Mouse (Mus musculus) neural tube, embryonic 11.5 days (tissue): ENCODE measurements around the gene Dusp15. TPM values are rescaled to one million over a fixed set of nuclear protein-coding genes. Genes with fewer than 3 reads are reported as not detected.

Experiments used
- ATAC-seq: fragments of 200-750 bp; cut with Nextera tagmentation; 2 replicates; pipeline ENCODE4 v1.8.0; 2017; ENCODE audit warnings: moderate number of reproducible peaks, mild to moderate bottlenecking, moderate TSS enrichment, moderate library complexity; ENCODE audit not compliant: insufficient read depth, low FRiP score, low TSS enrichment
- DNase-seq: peaks from one replicate; pipeline ENCODE4 v3.0.0-alpha.2; 2015; ENCODE audit warnings: low spot score
- H3K27ac ChIP-seq: fragments of 300-500 bp; sonication (generic); 2 replicates; pipeline ENCODE4 v1.5.1; 2014; ENCODE audit warnings: low read depth, mild to moderate bottlenecking, low read length
- H3K27me3 ChIP-seq: fragments of 300-500 bp; sonication (generic); 2 replicates; pipeline ENCODE4 v1.6.1; 2014; ENCODE audit warnings: mild to moderate bottlenecking, low read length, mixed read lengths; ENCODE audit not compliant: control insufficient read depth, insufficient read depth
- H3K36me3 ChIP-seq: fragments of 300-500 bp; sonication (generic); 2 replicates; pipeline ENCODE4 v1.6.1; 2014; ENCODE audit warnings: mild to moderate bottlenecking, low read length, moderate library complexity, mixed read lengths; ENCODE audit not compliant: control insufficient read depth, insufficient read depth
- H3K4me1 ChIP-seq: fragments of 300-500 bp; sonication (generic); 2 replicates; pipeline ENCODE4 v1.6.1; 2014; ENCODE audit warnings: low read length, mixed read lengths; ENCODE audit not compliant: control insufficient read depth, insufficient read depth
- H3K4me2 ChIP-seq: fragments of 300-500 bp; sonication (generic); 2 replicates; pipeline ENCODE4 v1.6.1; 2014; ENCODE audit warnings: low read depth, mild to moderate bottlenecking, moderate library complexity
- H3K4me3 ChIP-seq: fragments of 300-500 bp; sonication (generic); 2 replicates; pipeline ENCODE4 v1.5.1; 2014; ENCODE audit warnings: low read depth, low read length
- H3K9ac ChIP-seq: fragments of 300-500 bp; sonication (generic); 2 replicates; pipeline ENCODE4 v1.6.1; 2014; ENCODE audit warnings: mild to moderate bottlenecking, low read length
- H3K9me3 ChIP-seq: fragments of 300-500 bp; sonication (generic); 2 replicates; pipeline ENCODE4 v1.6.1; 2016; ENCODE audit warnings: low read length; ENCODE audit not compliant: control insufficient read depth
- WGBS: fragments of 180-500 bp; shearing (Covaris S2); extraction: QIAGEN DNeasy Blood & Tissue Kit; methylation state at CpG from one replicate; pipeline ENCODE4 v1.1.7; 2014; 5-methylcytosine and 5-hydroxymethylcytosine counted together
- polyA plus RNA-seq: library from polyadenylated mRNA; unstranded; fragments of >200 nt; fragmentation: Nextera tagmentation; extraction: Ambion mirVana; gene quantifications from 2 replicates; pipeline ENCODE4 v1.2.1, GENCODE M21; 2014

Dusp15 gene
- polyA plus RNA-seq, 1 experiment from 2014 or later, result 1.4 TPM

GRCm38 (mm10) chr2:152926896-152927295 lies 24.6 kb downstream of the Dusp15 start:
- ATAC-seq (no peak), DNase-seq (no peak)
- Histone ChIP-seq H3K4me1 (no peaks in the 10 kb centered on the region), H3K4me2 (no peak overlapping the region), H3K9ac (no peak overlapping the region), H3K27ac (no peak overlapping the region), H3K9me3 (no peaks in the 10 kb centered on the region), H3K36me3 (no peaks in the 10 kb centered on the region), H3K27me3 (no peaks in the 10 kb centered on the region), H3K4me3 (no peak overlapping the region)
- WGBS, result 69% methylated on average over 9 of the region's 9 CpGs

GRCm38 (mm10) chr2:152925189-152925872 lies 26.2 kb downstream of the Dusp15 start:
- 65% methylated on average over 11 of the region's 11 CpGs for WGBS
- ATAC-seq, result no peak

GRCm38 (mm10) chr2:152924543-152924942 lies 27.0 kb downstream of the Dusp15 start:
- WGBS, result 87% methylated on average over 5 of the region's 5 CpGs
- H3K27ac ChIP-seq, result no peak overlapping the region
- H3K9me3 ChIP-seq, result no peaks in the 10 kb centered on the region
- no peak overlapping the region for H3K9ac ChIP-seq
- ATAC-seq (no peak), DNase-seq (no peak)
- no peak overlapping the region for H3K4me2 ChIP-seq
- no peak overlapping the region for H3K4me3 ChIP-seq
- H3K36me3 ChIP-seq, result no peaks in the 10 kb centered on the region
- H3K27me3 ChIP-seq, result no peaks in the 10 kb centered on the region
- no peaks in the 10 kb centered on the region for H3K4me1 ChIP-seq

More at GRCm38 (mm10) chr2:152925189-152925872, 26.2 kb downstream of the Dusp15 start:
- no peak overlapping the region for H3K4me2 ChIP-seq
- no peaks in the 10 kb centered on the region for H3K27me3 ChIP-seq
- H3K9ac ChIP-seq, result no peak overlapping the region
- no peaks in the 10 kb centered on the region for H3K9me3 ChIP-seq
- no peak overlapping the region for H3K4me3 ChIP-seq
- DNase-seq, result peak; percentile 55
- H3K36me3 ChIP-seq, result no peaks in the 10 kb centered on the region
- H3K27ac ChIP-seq, result peak overlapping the region; percentile 54
- no peaks in the 10 kb centered on the region for H3K4me1 ChIP-seq

- Histone ChIP-seq H3K36me3 (no peaks in the 10 kb centered on the region), H3K4me1 (no peaks in the 10 kb centered on the region), H3K4me3 (no peak overlapping the region), H3K27ac (no peak overlapping the region), H3K27me3 (no peaks in the 10 kb centered on the region), H3K9me3 (no peaks in the 10 kb centered on the region), H3K4me2 (no peak overlapping the region), H3K9ac (no peak overlapping the region)
- ATAC-seq (no peak), DNase-seq (no peak)
- WGBS, result 76% methylated on average over 8 of the region's 8 CpGs
Observed at GRCm38 (mm10) chr2:152924128-152924527, 27.4 kb downstream of the Dusp15 start.

- WGBS, result 64% methylated on average over 3 of the region's 3 CpGs
- no peaks in the 10 kb centered on the region for H3K4me1 ChIP-seq
- H3K9me3 ChIP-seq, result no peaks in the 10 kb centered on the region
- H3K27me3 ChIP-seq, result no peaks in the 10 kb centered on the region
- H3K9ac ChIP-seq, result no peak overlapping the region
- ATAC-seq (no peak), DNase-seq (no peak)
- no peak overlapping the region for H3K27ac ChIP-seq
- no peaks in the 10 kb centered on the region for H3K36me3 ChIP-seq
- H3K4me3 ChIP-seq, result no peak overlapping the region
- no peak overlapping the region for H3K4me2 ChIP-seq
Observed at GRCm38 (mm10) chr2:152923621-152924020, 27.9 kb downstream of the Dusp15 start.

GRCm38 (mm10) chr2:152922376-152922775 lies 29.1 kb downstream of the Dusp15 start:
- Histone ChIP-seq H3K36me3 (no peaks in the 10 kb centered on the region), H3K27ac (no peak overlapping the region), H3K4me1 (no peaks in the 10 kb centered on the region), H3K9ac (no peak overlapping the region), H3K4me2 (no peak overlapping the region), H3K4me3 (no peak overlapping the region), H3K9me3 (no peaks in the 10 kb centered on the region), H3K27me3 (no peaks in the 10 kb centered on the region)
- DNase-seq (no peak), ATAC-seq (no peak)
- WGBS, result 35% methylated on average over 6 of the region's 7 CpGs

GRCm38 (mm10) chr2:152917671-152918070 lies 33.8 kb downstream of the Dusp15 start:
- Histone ChIP-seq H3K4me3 (no peak overlapping the region), H3K27me3 (peaks cover 7% of the 10 kb centered on the region; the same call in 1 of the 2 replicates), H3K27ac (no peak overlapping the region), H3K4me1 (peaks cover 4% of the 10 kb centered on the region; the same call in 1 of the 2 replicates), H3K36me3 (no peaks in the 10 kb centered on the region), H3K9ac (no peak overlapping the region), H3K9me3 (no peaks in the 10 kb centered on the region), H3K4me2 (no peak overlapping the region)
- DNase-seq (no peak), ATAC-seq (no peak)
- 62% methylated on average over 9 of the region's 9 CpGs for WGBS

- no peak overlapping the region for H3K4me2 ChIP-seq
- peaks cover 5% of the 10 kb centered on the region; the same call in 1 of the 2 replicates for H3K4me1 ChIP-seq
- H3K27ac ChIP-seq, result no peak overlapping the region
- H3K9ac ChIP-seq, result no peak overlapping the region
- WGBS, result 61% methylated on average over 5 of the region's 5 CpGs
- H3K36me3 ChIP-seq, result no peaks in the 10 kb centered on the region
- DNase-seq (no peak), ATAC-seq (no peak)
- no peak overlapping the region for H3K4me3 ChIP-seq
- peaks cover 16% of the 10 kb centered on the region for H3K27me3 ChIP-seq
- H3K9me3 ChIP-seq, result no peaks in the 10 kb centered on the region
Observed at GRCm38 (mm10) chr2:152916111-152916510, 35.4 kb downstream of the Dusp15 start.

- no peak for DNase-seq
- H3K27ac ChIP-seq, result no peak overlapping the region
- no peak for ATAC-seq
- no peak overlapping the region for H3K9ac ChIP-seq
- H3K36me3 ChIP-seq, result no peaks in the 10 kb centered on the region
- no peak overlapping the region for H3K4me2 ChIP-seq
- 83% methylated on average over 4 of the region's 4 CpGs for WGBS
- peaks cover 17% of the 10 kb centered on the region for H3K27me3 ChIP-seq
- H3K4me1 ChIP-seq, result peaks cover 7% of the 10 kb centered on the region; the same call in 1 of the 2 replicates
- H3K4me3 ChIP-seq, result no peak overlapping the region
- no peaks in the 10 kb centered on the region for H3K9me3 ChIP-seq
Observed at GRCm38 (mm10) chr2:152915453-152915852, 36.0 kb downstream of the Dusp15 start.
